Mouse (Mus musculus) right cerebral cortex, postnatal 10 days (tissue): ENCODE measurements at regions not wholly inside any gene's neighbourhood (a gene's known extent, or its start where the extent isn't known, plus 50 kb on each side); places are given as distances from the start of the nearest gene placed in this dataset.
A peak's percentile ranks its signal among the peaks of the same experiment; 100 is the strongest.
"Not testable (repeated sequence)": the region's sequence is repeated elsewhere in the genome, so short reads cannot be mapped to it uniquely, and the experiment has no call there.

ENCODE experiments used
- DNase-seq, 2 experiments: peaks; one replicate each; pipeline ENCODE4 v3.0.0; 2021; ENCODE audit warnings: low spot score in 2 of 2

DNA sequence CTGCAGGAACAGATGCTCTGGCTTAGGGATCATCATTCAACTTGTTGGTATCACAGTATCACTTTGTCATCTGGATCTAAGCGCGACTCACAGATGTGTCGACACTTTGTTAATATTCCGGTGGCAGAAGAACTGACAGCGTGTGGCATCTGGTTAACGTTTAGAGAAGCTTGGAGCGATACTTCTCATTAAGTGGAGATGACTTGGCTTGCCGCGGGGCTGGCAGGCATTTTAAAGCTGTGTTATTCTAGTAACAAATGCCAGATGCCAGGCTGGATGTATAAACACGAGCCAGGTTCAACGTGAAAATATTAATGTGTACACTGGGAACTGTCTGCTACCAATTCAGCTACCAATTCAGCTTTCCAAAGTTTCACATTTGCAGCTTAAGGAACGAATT lies 430.3 kb upstream of the Dab2 start:
- DNase-seq: peak in 1 of 2 experiments; percentile 17

GRCm38 (mm10) chr15:5869866-5870265 lies 429.7 kb upstream of the Dab2 start:
- no peak for DNase-seq

GRCm38 (mm10) chr15:5872042-5872441 lies 427.5 kb upstream of the Dab2 start:
- no peak for DNase-seq

DNA sequence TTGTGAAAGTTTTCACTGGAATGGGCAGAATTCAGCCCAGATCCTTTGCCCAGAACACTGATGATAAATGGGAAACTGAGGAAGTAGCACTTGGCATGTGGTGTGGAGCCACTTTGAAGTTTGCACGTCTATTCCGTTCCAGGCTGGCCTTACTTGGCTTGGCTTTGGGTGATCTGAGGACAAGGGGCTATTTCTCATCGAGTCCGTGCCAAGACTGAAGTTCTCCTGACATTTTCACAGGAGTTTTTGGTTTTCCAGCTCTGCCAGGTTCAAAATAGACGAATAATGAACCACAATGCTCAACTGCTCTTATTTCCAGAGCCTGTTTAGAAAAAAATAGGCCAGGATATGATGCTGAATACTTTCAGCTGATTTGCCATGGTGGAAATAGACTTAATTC lies 421.8 kb upstream of the Dab2 start:
- peak; percentile 21 to 24 for DNase-seq

DNA sequence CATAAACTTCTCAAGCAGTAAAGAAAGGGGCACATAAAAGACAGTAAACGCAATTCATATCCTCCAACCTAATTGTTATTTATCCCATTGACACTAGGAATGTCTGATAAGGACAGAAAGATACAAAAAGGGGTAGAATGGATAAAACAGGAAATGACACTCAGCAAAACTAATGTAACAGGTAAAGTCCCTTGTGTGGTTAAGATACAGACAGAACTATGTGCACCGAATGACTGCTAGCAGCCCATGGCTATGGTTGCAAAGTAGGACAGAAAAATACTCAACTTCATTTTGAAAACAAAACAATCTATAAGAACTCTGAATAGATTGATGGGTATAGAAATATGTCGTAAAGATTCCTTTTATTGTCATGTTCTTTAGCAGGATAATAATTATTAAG lies 408.4 kb upstream of the Dab2 start:
- DNase-seq: no peak

DNA sequence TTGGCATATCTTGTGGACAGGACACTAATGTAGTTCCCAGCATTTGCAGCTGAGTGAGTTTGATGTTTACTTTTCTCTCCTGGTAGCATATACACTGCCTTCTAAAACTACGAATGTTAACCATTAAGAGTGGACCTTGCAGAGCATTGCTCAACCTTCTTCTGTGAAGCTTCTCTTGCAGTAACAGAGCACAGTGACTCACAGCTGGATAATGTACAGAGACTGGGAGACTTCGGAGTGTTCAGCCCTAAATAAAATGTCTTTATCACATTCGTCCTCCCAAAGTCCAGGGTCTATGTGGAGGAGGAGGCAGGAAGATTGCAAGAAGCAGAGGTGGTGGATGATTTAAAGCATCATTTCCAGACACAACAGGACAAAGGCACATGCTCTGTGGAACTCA lies 407.6 kb upstream of the Dab2 start:
- no peak for DNase-seq

- not testable (repeated sequence) for DNase-seq
These were observed 403.7 kb upstream of the Dab2 start for GRCm38 (mm10) chr15:5895688-5896470.

GRCm38 (mm10) chr15:5915261-5915660 lies 384.3 kb upstream of the Dab2 start:
- DNase-seq: peak; percentile 23 to 25

DNA sequence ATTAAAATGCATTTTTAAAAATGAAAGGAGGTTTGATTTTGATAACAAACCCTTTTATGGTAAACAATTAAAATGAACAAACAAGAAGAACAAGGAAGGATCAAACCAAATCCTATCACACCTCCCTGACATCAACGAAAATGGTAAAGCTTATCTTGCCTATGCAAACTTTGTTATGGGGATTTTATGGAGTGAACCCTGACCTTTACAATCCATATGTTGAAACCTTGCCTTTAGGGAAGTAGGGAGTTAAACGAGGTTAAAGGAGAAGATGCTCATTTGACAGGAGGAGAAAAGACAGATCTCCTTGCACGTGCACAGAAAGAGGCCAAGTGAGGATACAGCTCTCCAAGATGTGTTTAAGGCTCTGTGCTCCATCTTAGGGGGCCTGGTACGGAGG lies 379.5 kb upstream of the Dab2 start:
- no peak for DNase-seq

DNA sequence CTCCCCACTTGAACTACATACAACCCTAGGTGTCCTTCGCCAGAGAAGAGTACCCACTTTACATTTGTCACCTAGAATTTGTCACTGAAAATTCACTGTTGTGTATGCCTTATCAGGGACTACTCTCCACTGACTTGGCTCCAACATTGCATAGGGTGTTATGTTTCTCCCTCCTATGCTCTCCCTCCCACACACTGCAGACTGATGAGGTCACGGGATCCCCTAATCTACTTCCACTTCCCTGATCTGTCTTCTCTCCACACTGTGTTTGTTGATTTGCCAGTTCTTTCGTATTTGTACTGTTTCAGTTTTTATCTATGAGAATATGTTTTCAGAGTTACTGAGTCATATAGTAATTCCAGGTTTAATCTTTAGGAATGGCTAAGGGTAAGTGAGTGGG lies 371.8 kb upstream of the Dab2 start:
- DNase-seq: no peak

- no peak for DNase-seq
These were observed 366.0 kb upstream of the Dab2 start for GRCm38 (mm10) chr15:5933586-5933985.

DNA sequence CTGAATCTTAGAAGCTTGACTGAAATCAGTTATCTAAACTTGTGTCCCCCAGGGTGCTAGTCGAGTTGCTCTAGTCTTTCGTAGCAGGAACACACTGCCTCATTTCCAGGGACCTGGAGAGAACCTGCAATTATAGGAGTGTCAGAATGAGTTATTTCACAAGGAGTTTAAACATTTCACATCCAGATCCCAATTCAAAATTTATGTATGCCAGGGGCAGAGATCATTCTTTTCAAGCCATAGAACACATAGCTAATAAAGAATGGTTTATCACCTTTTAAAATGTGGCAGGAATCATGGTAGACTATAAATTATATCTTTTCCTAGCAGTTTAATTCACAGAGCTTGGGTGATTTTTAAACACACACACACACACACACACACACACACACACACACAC lies 358.6 kb upstream of the Dab2 start:
- no peak for DNase-seq

DNA sequence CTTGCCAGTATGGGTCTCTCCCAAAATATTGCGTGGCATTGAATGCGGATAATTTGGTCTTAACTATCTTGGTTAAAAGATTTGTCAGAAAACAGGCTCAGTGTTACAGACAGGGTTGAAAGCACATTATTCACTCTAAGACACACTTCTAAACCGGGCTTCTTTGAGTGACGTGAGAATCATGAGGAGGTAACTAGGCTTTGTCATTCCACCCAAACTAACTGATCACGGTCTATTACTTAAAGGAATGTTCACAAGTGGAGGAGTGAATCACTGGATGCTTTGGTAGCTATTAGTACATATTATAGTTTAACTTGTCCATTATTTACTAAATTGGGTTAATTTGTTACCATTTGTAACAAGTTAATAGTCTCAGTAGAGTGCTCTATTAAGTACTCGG lies 352.9 kb upstream of the Dab2 start:
- no peak for DNase-seq

DNA sequence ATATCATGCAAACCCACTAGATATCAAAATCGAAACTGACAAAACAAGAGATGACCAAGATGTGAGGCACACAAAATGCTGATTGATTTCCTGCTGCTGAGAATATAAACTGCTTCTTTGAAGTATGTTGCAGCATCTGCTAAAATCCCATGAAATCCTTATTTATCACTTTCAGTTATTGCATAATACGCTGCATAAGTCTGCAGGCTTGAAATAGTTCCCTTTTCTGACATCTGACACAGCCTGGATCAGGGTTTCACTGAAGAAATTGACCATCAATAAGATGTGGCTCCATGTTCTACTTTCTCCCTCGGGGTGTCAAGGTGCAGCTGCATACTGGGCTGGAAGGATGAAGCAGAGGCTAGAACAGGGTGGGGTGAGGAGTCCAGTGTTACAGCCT lies 348.7 kb upstream of the Dab2 start:
- no peak for DNase-seq

GRCm38 (mm10) chr15:5951661-5952060 lies 347.9 kb upstream of the Dab2 start:
- DNase-seq: not testable (repeated sequence)

GRCm38 (mm10) chr15:5953106-5953505 lies 346.5 kb upstream of the Dab2 start:
- no peak for DNase-seq

DNA sequence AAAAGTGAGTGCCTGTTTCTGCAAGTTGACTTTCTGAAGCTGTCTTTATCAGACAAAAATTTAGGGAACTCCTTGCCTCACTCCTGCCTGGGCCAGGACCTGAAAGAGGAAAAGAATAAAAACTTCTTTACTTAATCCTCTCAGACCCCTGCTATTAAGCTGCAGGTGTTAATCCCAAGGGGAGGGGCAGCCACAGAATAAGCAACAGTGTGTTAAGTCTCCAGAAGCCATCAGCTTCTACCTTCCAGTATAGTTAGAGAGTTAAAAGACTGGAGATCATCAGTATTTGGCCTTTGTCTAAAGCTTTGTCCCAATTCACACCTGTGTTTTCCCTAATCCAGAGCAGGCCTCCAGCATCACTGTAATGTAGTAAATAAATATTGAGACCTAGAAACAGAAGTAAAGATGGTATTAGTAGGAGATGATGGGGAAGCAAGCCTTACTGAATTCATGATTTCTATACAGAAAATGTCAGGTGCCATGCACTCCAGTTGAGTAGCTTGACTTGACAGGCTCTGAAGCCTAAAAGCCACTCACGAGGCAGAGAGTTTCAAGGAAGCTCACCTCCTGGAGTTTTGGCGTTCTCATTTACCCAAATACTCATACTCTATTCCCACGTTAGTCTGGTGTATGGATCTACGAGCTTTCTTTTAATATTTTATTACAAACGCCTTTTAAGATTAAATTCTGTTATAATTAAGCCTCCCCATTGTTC lies 308.1 kb upstream of the Dab2 start:
- no peak for DNase-seq

DNA sequence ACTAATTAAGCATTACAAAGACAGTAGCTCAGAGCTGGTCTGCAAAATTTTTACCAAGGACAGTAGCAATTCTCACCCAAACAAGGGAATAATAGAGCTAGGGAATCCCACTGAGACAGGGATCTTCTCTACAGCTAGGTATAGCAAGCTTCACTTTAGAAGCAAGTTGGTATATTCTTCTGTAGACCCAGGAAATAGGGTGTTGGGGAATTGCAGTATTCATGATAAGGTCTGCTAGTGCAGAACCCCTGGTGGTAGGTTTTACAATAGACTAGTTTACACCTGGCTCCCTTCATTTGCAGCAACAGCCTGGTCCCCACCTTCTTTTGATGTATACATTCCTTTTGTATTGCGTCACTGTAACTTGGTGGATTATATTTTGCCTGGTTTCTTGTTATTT lies 307.4 kb upstream of the Dab2 start:
- DNase-seq: not testable (repeated sequence)

DNA sequence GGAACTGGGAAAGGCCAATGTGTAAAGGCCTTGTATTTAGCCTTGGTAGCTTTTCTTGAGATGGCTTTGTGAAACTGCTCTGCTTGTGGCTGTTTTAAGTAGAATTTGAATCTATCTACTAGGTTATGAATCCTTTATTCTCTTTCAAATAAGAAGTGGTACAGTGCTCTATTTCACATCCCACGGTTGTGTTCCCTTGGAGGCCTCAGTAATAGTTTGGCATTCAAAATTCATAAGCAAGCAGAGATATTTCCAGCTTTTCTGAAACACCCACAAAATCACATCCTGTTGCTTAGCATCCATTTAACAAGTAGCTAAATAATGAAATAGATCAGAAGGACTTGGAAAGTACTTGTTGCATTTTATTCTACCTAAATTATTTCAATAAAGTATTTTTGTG lies 298.8 kb upstream of the Dab2 start:
- DNase-seq: no peak

- no peak for DNase-seq
These were observed 298.2 kb upstream of the Dab2 start for GRCm38 (mm10) chr15:6001394-6001793.

GRCm38 (mm10) chr15:6014982-6015381 lies 284.6 kb upstream of the Dab2 start:
- no peak for DNase-seq

- no peak for DNase-seq
These were observed 282.9 kb upstream of the Dab2 start for GRCm38 (mm10) chr15:6016637-6017049.

- no peak for DNase-seq
These were observed 274.0 kb upstream of the Dab2 start for GRCm38 (mm10) chr15:6025543-6025942.
